Mouse (Mus musculus): ENCODE measurements around the gene Xrra1.

Gene Xrra1

DNA sequence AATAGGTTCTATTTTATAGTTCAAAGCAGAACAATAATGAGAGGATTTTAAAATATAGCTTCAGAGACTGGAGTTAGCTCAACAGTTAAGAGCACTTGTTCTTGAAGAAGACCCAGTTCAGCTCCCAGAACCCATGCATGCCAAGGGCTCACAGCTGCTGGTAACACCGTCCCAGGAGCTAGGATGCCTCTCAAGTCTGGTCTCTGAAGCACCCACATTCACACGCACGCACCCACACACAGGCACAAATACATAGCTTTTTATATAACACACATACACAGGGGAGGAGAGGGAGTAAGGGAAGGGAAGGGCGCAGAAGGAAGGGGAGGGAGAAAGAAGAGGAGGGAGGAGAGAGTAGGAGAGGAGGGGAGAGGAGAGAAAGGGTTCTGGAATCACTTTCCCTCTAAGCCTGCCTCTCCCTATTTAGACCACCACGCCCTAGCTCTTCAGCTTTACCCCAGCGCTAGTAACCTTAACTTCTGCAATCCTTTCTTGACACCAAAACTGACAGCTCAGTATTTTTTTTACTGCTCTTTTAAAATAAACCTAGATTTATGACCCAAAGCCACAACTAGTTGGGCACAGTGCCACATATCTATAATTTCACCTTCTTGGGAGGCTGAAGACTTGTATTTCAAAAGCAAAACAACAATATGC is 94.7 kb downstream of the Xrra1 start:
- DNase-seq (ENCODE audit: low spot score in 2 of 2) = peak; percentile 75 to 84

DNA sequence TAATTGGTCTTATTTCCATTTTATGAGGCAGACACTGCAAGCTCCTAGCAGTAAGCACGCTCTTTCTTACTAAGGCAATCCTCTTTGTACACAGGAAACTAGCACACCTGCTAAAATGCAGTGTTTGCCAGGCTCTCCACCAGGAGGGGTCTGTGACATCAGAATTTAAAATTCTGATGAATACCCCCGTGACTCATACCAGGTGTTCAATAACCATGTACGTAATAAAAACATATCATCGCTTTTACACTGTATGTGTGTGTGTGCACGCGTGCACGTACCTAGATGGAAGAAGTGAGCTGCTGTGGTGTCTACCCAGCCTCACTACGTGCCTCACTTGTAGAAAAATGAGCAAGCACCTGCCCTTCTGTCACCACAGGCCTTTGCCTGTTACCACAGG is 95.3 kb downstream of the Xrra1 start:
- DNase-seq (ENCODE audit: low spot score in 2 of 2) = peak in 1 of 2 experiments; percentile 29

DNA sequence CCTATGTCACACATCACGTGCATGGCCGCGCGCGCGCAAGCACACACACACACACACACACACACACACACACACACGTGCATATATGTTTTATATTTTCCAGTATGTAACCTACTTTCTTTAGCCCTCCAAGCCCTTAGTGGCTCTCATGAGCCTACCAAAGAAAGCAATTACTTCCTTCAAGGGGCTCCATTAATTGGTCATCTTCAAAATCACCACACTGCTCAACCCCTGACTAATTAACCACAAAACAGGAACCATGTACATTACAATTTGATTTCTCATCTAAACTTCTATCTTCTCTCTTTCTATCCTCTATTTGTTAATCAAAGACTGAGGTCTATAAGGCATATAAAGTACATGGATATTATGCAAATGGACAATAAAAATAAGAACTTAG is 97.2 kb downstream of the Xrra1 start:
- peak in 1 of 2 experiments; percentile 13 for DNase-seq (ENCODE audit: low spot score in 2 of 2)

DNA sequence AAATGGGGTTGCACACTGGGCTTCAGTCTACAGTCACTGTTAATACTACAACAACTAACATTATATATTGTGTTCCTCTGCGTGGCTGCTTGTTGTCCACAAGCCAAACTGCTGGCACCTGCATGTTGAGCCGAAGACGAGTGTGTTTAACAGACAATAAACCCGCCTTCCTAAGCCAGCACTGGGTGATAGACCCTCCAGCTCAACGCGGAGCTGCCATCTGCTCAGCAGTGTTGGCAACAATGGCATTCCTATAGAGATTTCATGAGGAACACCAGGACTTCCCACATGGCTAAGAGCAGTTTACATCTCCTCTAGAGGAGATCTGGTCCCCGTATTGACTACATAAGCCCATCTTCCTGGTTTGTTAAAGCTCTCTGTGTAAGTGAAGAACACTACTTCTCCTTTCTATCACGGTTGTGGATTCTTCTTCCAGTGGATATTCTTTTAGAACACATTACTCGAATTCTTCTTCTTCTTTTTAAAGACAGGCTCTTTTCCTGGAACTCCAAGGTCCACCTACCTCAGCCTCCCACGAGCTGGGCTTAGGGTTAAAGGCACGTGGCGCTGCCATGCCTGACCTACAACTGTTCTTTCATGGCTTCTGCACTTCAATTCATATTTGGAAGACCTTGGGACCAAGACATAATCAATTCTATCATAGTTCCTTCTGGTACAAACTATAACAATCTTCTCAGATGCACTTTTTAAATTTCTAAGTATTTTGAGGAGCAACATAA is 98.5 kb downstream of the Xrra1 start:
- DNase-seq (ENCODE audit: low spot score in 2 of 2) = peak in 1 of 2 experiments; percentile 38

DNA sequence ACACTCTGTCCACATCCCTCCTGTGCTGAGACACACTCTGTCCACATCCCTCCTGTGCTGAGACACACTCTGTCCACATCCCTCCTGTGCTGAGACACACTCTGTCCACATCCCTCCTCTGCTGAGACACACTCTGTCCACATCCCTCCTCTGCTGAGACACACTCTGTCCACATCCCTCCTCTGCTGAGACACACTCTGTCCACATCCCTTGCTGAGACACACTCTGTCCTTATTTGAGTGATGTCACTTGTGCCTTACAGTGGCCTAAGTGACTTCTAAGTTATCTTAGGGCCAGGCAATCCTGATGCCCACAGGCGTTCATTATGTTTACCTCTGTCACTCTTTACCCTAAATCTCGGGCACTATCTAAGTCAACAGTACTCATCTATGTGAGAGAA is 101.7 kb downstream of the Xrra1 start:
- DNase-seq (ENCODE audit: low spot score in 2 of 2) = peak in 1 of 2 experiments; percentile 17

DNA sequence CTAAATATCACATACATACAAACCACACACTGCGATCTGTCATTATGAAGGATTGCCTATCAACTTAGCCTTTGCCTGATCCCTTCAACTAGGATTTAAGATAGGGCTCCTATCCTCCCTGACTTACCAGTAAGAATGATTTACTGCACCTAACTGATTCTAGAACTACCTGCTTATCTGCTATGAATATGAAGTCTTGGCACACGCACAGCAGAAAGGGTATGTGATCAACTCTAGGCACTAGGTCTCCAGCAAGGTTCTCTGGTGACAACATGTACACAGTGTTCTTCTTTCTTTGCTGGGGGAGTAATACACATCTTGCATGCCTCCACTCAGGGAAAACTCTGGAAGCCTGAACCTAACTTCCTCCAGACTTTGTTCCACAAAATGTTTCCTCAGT is 102.6 kb downstream of the Xrra1 start:
- peak in 1 of 2 experiments; percentile 14 for DNase-seq (ENCODE audit: low spot score in 2 of 2)

DNA sequence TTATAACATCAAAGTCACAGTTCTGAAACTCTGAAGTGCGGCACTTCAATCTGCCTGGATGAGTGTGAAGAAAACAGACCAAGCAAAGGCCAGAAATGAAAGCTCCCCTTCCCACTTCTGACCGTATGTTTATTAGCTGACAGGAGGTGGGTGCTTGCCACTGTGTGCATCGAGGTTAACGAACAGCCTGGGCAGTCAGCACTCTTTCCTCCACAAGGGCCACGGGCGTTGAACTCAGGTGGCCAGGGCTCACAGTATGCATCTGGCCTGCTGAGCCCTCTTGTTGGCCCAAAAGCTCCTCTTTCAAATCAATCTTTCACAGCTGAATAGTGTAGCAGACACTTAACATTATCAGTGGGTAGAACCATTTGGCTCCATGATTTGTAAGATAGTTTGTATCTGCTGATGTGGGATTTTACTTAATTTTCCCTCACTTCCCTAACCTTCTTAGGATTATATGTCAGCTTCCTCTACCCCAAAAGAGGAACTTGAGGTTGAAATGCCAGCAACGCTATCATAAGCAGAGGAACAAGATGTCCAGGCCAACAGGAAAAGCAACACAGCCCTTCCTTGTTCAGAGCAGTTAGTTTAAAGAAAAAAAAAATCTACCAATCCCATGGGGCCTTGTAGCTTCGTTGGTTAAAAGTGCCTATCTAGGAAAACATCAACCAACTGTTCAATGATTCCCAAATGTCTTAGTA is 103.8 kb downstream of the Xrra1 start:
- peak in 1 of 2 experiments; percentile 26 for DNase-seq (ENCODE audit: low spot score in 2 of 2)

DNA sequence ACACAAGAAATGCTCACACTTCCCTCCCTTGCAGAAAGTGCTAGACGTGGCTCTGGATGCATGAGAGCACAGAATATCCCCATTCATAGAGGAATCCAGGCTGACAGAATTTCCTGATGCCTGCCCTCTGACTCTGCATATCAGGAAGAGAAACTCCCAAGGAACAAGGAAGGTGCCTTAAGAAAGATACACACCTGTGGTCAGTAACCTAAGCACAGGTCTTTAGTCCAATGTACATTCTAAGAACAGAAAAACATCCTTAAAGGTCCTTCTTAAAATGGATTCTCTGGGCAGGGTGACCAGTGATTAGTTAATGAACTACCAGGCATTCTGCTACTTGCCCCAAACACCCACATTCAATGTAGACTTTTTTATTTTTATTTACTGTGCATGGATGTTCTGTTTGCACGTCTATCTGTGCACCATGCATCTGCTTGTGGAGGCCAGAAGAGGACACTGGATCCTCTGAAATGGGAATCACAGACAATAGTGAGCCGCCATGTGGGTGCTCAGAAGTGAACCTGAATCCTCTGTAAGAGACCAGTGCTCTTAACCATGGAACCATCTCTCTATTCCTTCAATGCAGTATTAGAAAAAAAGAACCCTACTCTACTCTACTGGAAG is 104.4 kb downstream of the Xrra1 start:
- DNase-seq (ENCODE audit: low spot score in 2 of 2) = peak in 1 of 2 experiments; percentile 26

DNA sequence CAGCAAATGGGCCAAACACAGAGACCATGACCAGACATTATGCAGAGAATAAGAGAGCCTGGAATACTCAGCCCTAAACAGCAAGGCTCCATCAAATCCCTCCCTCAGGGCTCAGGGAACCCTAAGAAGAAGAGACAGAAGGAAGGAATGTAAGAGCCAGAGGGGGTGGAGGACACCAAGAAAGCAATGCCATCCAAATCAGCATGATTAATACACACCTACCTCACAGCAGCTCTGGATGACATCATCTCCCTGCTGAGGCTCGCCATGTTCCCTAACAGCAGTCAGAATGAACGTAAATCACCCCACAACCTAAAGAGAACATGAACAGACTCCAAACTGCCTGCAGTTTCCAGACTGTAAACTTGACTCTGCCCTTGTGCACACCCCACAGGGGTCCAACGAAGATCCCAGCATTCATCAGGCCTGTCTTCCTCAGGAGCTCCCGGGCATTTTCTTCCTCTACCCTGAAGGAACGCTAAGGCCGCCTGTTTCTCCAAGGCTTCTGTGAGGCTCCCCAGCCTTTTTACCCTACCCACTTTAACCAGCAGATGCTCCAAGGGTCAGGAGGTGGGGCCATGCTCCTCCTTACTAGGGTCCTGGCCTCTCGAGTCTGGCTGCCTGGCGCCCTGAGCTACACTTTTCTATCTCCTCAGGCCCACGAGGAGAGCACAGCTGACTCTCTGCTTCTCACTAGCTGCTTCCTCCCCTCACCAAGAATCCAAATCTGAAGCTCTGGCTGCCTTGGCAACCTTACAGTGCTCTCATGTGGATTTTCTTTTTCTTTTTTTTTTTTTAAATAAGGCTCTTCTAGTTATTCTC is 106.3 kb downstream of the Xrra1 start:
- DNase-seq (ENCODE audit: low spot score in 2 of 2) = peak; percentile 81 to 89

DNA sequence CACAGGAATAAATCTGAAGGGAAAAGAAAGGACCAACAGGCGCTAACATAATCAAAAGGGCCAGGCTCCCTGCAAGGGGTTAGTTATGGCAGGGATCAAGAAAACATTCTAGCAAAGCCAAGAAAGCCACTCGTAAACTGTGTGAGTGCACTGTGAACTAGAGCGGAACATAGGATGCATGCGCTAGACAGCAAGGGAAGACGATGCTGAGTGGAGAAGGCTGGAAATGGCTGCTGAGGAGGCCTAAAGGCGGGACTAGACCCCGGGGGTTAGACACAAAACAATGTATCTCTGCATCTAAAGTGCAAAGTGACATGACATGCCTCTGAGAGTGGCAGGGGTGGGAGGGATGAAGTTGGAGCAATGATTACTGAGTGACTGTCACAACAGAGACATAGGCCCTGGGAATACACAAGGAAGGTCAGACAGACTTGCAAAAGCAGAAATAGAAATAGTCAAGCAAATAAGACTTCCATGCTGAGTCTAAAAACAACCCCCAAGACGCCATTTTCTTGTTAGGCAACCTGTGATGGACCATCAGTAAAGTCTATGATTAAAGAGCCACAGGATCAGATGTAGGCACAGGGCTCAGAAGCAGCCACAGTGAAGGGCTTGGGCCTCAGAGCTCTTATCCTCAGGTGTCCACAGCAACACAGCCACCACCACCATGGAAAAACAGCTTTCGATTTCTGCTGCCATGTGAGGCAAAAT is 107.2 kb downstream of the Xrra1 start:
- peak in 1 of 2 experiments; percentile 16 for DNase-seq (ENCODE audit: low spot score in 2 of 2)
